Mouse (Mus musculus) liver, adult 2 months (tissue): ENCODE measurements at regions not wholly inside any gene's neighbourhood (a gene's known extent, or its start where the extent isn't known, plus 50 kb on each side); places are given as distances from the start of the nearest gene placed in this dataset.

Source experiments
- DNase-seq: peaks from one replicate; pipeline ENCODE4 v3.0.0-alpha.2; 2011; ENCODE audit warnings: low read depth, low spot score; ENCODE audit errors: extremely low read depth
- H3K27ac ChIP-seq: fragments of 200-500 bp; replicated peaks from 2 replicates; pipeline ENCODE4 v1.5.1; 2012; ENCODE audit warnings: low read depth, mild to moderate bottlenecking, control low read depth, inconsistent platforms, low read length; ENCODE audit not compliant: insufficient read depth
- H3K27me3 ChIP-seq: fragments of 200-500 bp; 2 replicates; pipeline ENCODE4 v1.6.1; 2012; ENCODE audit warnings: mild to moderate bottlenecking, moderate library complexity, low read length, inconsistent platforms; ENCODE audit not compliant: control insufficient read depth, insufficient read depth
- H3K36me3 ChIP-seq: fragments of 200-500 bp; 2 replicates; pipeline ENCODE4 v1.6.1; 2012; ENCODE audit warnings: low read length, inconsistent platforms; ENCODE audit not compliant: control insufficient read depth, insufficient read depth
- H3K4me1 ChIP-seq: fragments of 200-500 bp; 2 replicates; pipeline ENCODE4 v1.6.1; 2011; ENCODE audit warnings: low read length; ENCODE audit not compliant: control insufficient read depth, insufficient read depth
- H3K4me3 ChIP-seq: fragments of 200-500 bp; 2 replicates; pipeline ENCODE4 v1.5.1; 2011; ENCODE audit warnings: low read depth, mild to moderate bottlenecking, control low read depth, low read length, moderate library complexity; ENCODE audit not compliant: insufficient read depth
- H3K79me2 ChIP-seq: fragments of 200-500 bp; 2 replicates; pipeline ENCODE4 v1.6.1; 2012; ENCODE audit warnings: inconsistent platforms, mild to moderate bottlenecking, low read length, moderate library complexity; ENCODE audit not compliant: control insufficient read depth, insufficient read depth
- H3K9ac ChIP-seq: fragments of 200-500 bp; 2 replicates; pipeline ENCODE4 v1.6.1; 2012; ENCODE audit warnings: low read depth, mild to moderate bottlenecking, control low read depth, inconsistent platforms, low read length
- CTCF ChIP-seq: fragments of 200-500 bp; IDR thresholded peaks from 2 replicates; pipeline ENCODE4 v1.5.1; 2011; ENCODE audit warnings: low read depth, low read length, control low read depth
- POLR2A ChIP-seq: fragments of 200-500 bp; IDR thresholded peaks from 2 replicates; pipeline ENCODE4 v1.6.1; 2011; ENCODE audit warnings: low read length, control low read depth; ENCODE audit not compliant: insufficient read depth; ENCODE audit errors: extremely low read depth
- WGBS: fragments of 180-500 bp; shearing (Covaris S2); methylation state at CpG from one replicate; pipeline ENCODE4 v1.1.7; 2018; 5-methylcytosine and 5-hydroxymethylcytosine counted together

GRCm38 (mm10) chr5:118877313-118877669, 316.8 kb downstream of the Med13l start:
- no peak for DNase-seq
- WGBS, result 4% methylated on average over 12 of the region's 12 CpGs
- Histone ChIP-seq H3K9ac (no peak overlapping the region), H3K27ac (no peak overlapping the region), H3K36me3 (no peaks in the 10 kb centered on the region), H3K4me3 (no peak overlapping the region), H3K79me2 (no peaks in the 10 kb centered on the region), H3K4me1 (no peaks in the 10 kb centered on the region), H3K27me3 (peaks cover 3% of the 10 kb centered on the region; the same call in 1 of the 2 replicates)
- TF ChIP-seq CTCF (peak; percentile 33; the same call in 1 of the 2 replicates), POLR2A (no peak)

- 27% methylated on average over 10 of the region's 10 CpGs for WGBS
- no peak overlapping the region for H3K4me3 ChIP-seq
- H3K79me2 ChIP-seq, result no peaks in the 10 kb centered on the region
- no peaks in the 10 kb centered on the region for H3K36me3 ChIP-seq
- no peak for DNase-seq
- H3K4me1 ChIP-seq, result no peaks in the 10 kb centered on the region
- peaks cover 3% of the 10 kb centered on the region; the same call in 1 of the 2 replicates for H3K27me3 ChIP-seq
- no peak for TF ChIP-seq CTCF
- no peak for TF ChIP-seq POLR2A
- no peak overlapping the region for H3K27ac ChIP-seq
- H3K9ac ChIP-seq, result no peak overlapping the region
These were observed 317.4 kb downstream of the Med13l start for GRCm38 (mm10) chr5:118877831-118878230.

DNA sequence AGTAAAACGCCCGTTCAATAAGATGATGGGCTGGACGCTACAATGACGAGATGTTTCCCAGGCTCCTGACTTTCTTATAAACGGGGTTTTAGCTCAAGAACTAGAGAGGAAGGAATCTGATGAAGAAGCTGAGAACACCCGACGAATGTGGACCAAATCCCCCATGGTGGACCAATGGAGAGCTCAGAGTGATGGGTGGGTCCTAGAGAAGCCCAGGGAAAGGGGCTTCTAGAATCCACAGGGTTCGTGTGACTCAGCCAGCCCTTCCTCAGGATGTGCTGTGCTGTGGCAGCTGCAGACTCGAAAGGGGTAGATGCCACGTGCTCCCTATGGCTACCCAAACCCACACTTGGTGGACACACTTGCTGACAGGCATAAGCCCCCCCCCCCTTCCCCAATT, 318.2 kb downstream of the Med13l start:
- Histone ChIP-seq H3K27ac (no peak overlapping the region), H3K4me1 (no peaks in the 10 kb centered on the region), H3K4me3 (no peak overlapping the region), H3K27me3 (peaks cover 3% of the 10 kb centered on the region; the same call in 1 of the 2 replicates), H3K79me2 (no peaks in the 10 kb centered on the region), H3K36me3 (no peaks in the 10 kb centered on the region), H3K9ac (no peak overlapping the region)
- DNase-seq, result no peak
- WGBS, result 59% methylated on average over 10 of the region's 10 CpGs
- TF ChIP-seq POLR2A (no peak), CTCF (no peak)

GRCm38 (mm10) chr5:118879808-118880478, 319.5 kb downstream of the Med13l start:
- peak; percentile 28 for DNase-seq
- Histone ChIP-seq H3K27me3 (peaks cover 3% of the 10 kb centered on the region; the same call in 1 of the 2 replicates), H3K4me3 (no peak overlapping the region), H3K4me1 (no peaks in the 10 kb centered on the region), H3K27ac (no peak overlapping the region), H3K79me2 (no peaks in the 10 kb centered on the region), H3K36me3 (no peaks in the 10 kb centered on the region), H3K9ac (no peak overlapping the region)
- TF ChIP-seq POLR2A, result no peak
- peak; percentile 73 for TF ChIP-seq CTCF
- 26% methylated on average over 13 of the region's 13 CpGs for WGBS

GRCm38 (mm10) chr5:118880546-118880945, 320.1 kb downstream of the Med13l start:
- no peaks in the 10 kb centered on the region for H3K79me2 ChIP-seq
- no peak overlapping the region for H3K9ac ChIP-seq
- H3K27me3 ChIP-seq, result peaks cover 3% of the 10 kb centered on the region; the same call in 1 of the 2 replicates
- no peaks in the 10 kb centered on the region for H3K4me1 ChIP-seq
- TF ChIP-seq POLR2A (no peak), CTCF (no peak)
- DNase-seq, result no peak
- 75% methylated on average over 9 of the region's 9 CpGs for WGBS
- H3K4me3 ChIP-seq, result no peak overlapping the region
- H3K27ac ChIP-seq, result no peak overlapping the region
- no peaks in the 10 kb centered on the region for H3K36me3 ChIP-seq

DNA sequence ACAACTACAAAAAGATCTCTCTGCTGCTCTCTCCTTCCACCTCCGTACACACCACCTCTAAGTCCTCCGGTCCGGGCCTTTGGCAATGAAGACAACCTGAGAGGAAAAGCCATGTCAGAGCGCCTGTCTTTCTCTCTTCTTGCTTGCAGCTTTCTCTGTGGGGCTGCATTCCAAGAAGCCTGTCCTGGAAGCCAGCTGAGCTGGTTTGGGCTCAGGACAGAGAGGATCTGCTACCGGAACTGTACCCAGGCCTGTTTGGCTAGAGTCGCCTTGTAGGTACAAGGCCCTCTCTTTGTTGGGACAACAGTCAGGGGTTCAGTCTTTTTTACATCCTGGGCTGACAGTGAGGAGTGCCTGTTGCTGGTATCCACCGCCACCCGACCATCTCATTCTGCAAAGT, 321.4 kb downstream of the Med13l start:
- H3K9ac ChIP-seq, result no peak overlapping the region
- no peaks in the 10 kb centered on the region for H3K36me3 ChIP-seq
- no peak overlapping the region for H3K4me3 ChIP-seq
- WGBS, result 96% methylated on average over 8 of the region's 8 CpGs
- no peaks in the 10 kb centered on the region for H3K4me1 ChIP-seq
- no peak for TF ChIP-seq CTCF
- TF ChIP-seq POLR2A, result no peak
- H3K27ac ChIP-seq, result no peak overlapping the region
- no peak for DNase-seq
- peaks cover 3% of the 10 kb centered on the region; the same call in 1 of the 2 replicates for H3K27me3 ChIP-seq
- no peaks in the 10 kb centered on the region for H3K79me2 ChIP-seq
